Mouse (Mus musculus) cerebellum, adult 2 months (tissue): ENCODE measurements around the gene Hip1.

Source experiments
- CTCF ChIP-seq: fragments of 200-500 bp; IDR thresholded peaks from 2 replicates; pipeline ENCODE4 v1.5.1; 2011; ENCODE audit warnings: low read depth, mild to moderate bottlenecking, control low read depth, low read length, moderate library complexity, borderline replicate concordance; ENCODE audit not compliant: insufficient read depth
- POLR2A ChIP-seq: fragments of 200-500 bp; IDR thresholded peaks from 2 replicates; pipeline ENCODE4 v1.6.1; 2011; ENCODE audit warnings: low read length, control low read depth, borderline replicate concordance; ENCODE audit not compliant: insufficient read depth

DNA sequence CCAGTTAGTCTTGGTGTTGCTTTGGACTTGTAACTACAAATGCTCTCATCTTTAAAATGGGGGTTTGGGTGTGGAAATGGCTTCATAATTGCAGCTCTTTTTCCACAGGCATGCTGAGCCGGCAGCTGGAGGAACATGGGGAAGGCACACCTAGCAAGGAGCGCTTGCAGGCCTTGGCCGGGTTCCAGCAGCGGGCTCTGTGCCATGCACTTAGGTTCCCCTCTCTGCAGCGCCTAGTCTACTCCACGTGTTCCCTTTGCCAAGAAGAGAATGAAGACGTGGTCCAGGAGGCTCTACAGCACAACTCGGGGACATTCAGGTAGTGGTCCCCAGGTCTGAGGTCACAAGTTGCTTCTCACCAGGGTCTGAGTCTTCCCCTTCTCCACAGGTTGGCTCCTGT lies 169.8 kb downstream of the Hip1 start:
- TF ChIP-seq CTCF (no peak), POLR2A (no peak)
